In the genomic region with DNA sequence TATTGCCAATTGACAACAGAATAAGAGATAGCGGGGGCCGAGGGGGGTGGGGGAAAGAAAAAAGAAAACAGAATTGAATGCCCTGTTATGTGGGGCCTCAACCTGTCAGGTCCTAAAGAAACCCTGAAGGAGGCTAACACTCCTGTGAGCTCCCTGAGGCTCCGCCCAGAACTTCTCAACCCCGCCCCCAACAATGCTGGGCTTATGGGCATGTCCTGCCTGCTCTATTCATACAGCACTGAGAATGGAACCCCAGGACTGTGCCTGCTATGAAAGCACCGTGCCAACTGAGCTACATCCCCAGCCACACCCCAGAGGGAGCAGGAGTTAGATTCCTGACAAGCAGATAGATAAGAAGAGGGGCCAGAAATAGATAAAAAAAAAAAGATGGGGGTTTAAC, we compare ENCODE assay signal across 13 mouse cellular contexts. TPM values are rescaled to one million over a fixed set of nuclear protein-coding genes. Genes with fewer than 3 reads are reported as not detected.
DNase-seq lines count a peak whose midpoint lies in the region; ATAC-seq lines count a peak whose summit lies in the region.
"Had no signal": no experiment of that assay in that cellular context is flagged by ENCODE, and none has a peak within 500 bp of the region (broad histone marks: within the 10 kb centered on the region; RNA-seq: fewer than 3 reads in every experiment).

No protein-coding gene starts in this region.

- H3K9me3 ChIP-seq in heart, embryonic 10.5 days = no peaks in the 10 kb centered on the region
- H3K9me3 ChIP-seq in liver, embryonic 12.5 days (replicated peaks) = no peaks in the 10 kb centered on the region
- H3K9me3 ChIP-seq in liver, embryonic 11.5 days (ENCODE audit: control insufficient read depth, low read length) = no peaks in the 10 kb centered on the region
- H3K9me3 ChIP-seq in liver, embryonic 13.5 days (replicated peaks) = no peaks in the 10 kb centered on the region
- H3K9me3 ChIP-seq: embryonic facial prominence, embryonic 12.5 days; forebrain, embryonic 15.5 days had no signal

- no peaks in the 10 kb centered on the region for H3K36me3 ChIP-seq in heart, embryonic 10.5 days
- H3K36me3 ChIP-seq in liver, embryonic 12.5 days = no peaks in the 10 kb centered on the region
- H3K36me3 ChIP-seq in liver, embryonic 11.5 days (ENCODE audit: control insufficient read depth, insufficient read depth, low read length) = no peaks in the 10 kb centered on the region
- no peaks in the 10 kb centered on the region for H3K36me3 ChIP-seq in liver, embryonic 13.5 days
- H3K36me3 ChIP-seq: embryonic facial prominence, embryonic 12.5 days; forebrain, embryonic 15.5 days had no signal

- 0 out of 2 replicates have a peak, but pooled peaks have one; percentile 21 for ATAC-seq in liver, embryonic 12.5 days
- ATAC-seq in liver, embryonic 11.5 days (replicated peaks; ENCODE audit: low FRiP score) = no peak; the same call in 1 of the 2 replicates
- peak; percentile 48; the same call in 1 of the 2 replicates for ATAC-seq in liver, embryonic 13.5 days (ENCODE audit: low read depth)
- ATAC-seq: forebrain, embryonic 15.5 days had no signal

- no peak overlapping the region for H3K4me3 ChIP-seq in heart, embryonic 10.5 days
- H3K4me3 ChIP-seq in liver, embryonic 12.5 days = no peak overlapping the region
- no peak overlapping the region for H3K4me3 ChIP-seq in liver, embryonic 11.5 days (ENCODE audit: low read depth, low read length)
- H3K4me3 ChIP-seq in liver, embryonic 13.5 days (replicated peaks) = no peak overlapping the region
- H3K4me3 ChIP-seq: embryonic facial prominence, embryonic 12.5 days; forebrain, embryonic 15.5 days had no signal

- peak overlapping the region; percentile 56; the same call in 1 of the 2 replicates for H3K27ac ChIP-seq in heart, embryonic 10.5 days
- H3K27ac ChIP-seq in liver, embryonic 12.5 days = no peak overlapping the region
- no peak overlapping the region for H3K27ac ChIP-seq in liver, embryonic 11.5 days (ENCODE audit: low read depth, low read length)
- no peak overlapping the region for H3K27ac ChIP-seq in liver, embryonic 13.5 days
- H3K27ac ChIP-seq: embryonic facial prominence, embryonic 12.5 days; forebrain, embryonic 15.5 days had no signal

- DNase-seq in heart, embryonic 10.5 days (ENCODE audit: low spot score) = no peak
- no peak for DNase-seq in heart, postnatal 4 days
- DNase-seq in liver, embryonic 11.5 days (ENCODE audit: low spot score) = no peak
- DNase-seq in R1 (ENCODE audit: low read depth, low spot score) = peak; percentile 46
- DNase-seq in liver, embryonic 13.5 days = no peak
- no peak for DNase-seq in layer of hippocampus, adult 9-10 months (ENCODE audit: low spot score)
- DNase-seq in frontal cortex, postnatal 25 days (ENCODE audit: low spot score in 2 of 2) = no peak
- DNase-seq: adrenal gland, postnatal 25 days; cerebellum, adult 11-12 months; heart, postnatal 10 days had no signal

- H3K9ac ChIP-seq in liver, embryonic 12.5 days = no peak overlapping the region
- no peak overlapping the region for H3K9ac ChIP-seq in liver, embryonic 11.5 days (ENCODE audit: low read depth, low read length)
- H3K9ac ChIP-seq in liver, embryonic 13.5 days = no peak overlapping the region
- H3K9ac ChIP-seq: embryonic facial prominence, embryonic 12.5 days; forebrain, embryonic 15.5 days had no signal

- 67% methylated on average over 5 of the region's 5 CpGs for WGBS in heart, embryonic 10.5 days
- 58% methylated on average over 5 of the region's 5 CpGs for WGBS in liver, embryonic 12.5 days (ENCODE audit: insufficient replicate concordance)
- WGBS in liver, embryonic 11.5 days = 59% methylated on average over 5 of the region's 5 CpGs
- WGBS in liver, embryonic 13.5 days (ENCODE audit: insufficient replicate concordance) = 50% methylated on average over 5 of the region's 5 CpGs

- no peaks in the 10 kb centered on the region for H3K27me3 ChIP-seq in heart, embryonic 10.5 days (ENCODE audit: insufficient read depth, poor library complexity, severe bottlenecking)
- H3K27me3 ChIP-seq in liver, embryonic 12.5 days (replicated peaks) = no peaks in the 10 kb centered on the region
- no peaks in the 10 kb centered on the region for H3K27me3 ChIP-seq in liver, embryonic 11.5 days (replicated peaks; ENCODE audit: control insufficient read depth, insufficient read depth, low read length)
- no peaks in the 10 kb centered on the region for H3K27me3 ChIP-seq in liver, embryonic 13.5 days
- H3K27me3 ChIP-seq: embryonic facial prominence, embryonic 12.5 days; forebrain, embryonic 15.5 days had no signal

- peaks cover 19% of the 10 kb centered on the region for H3K4me1 ChIP-seq in heart, embryonic 10.5 days
- H3K4me1 ChIP-seq in liver, embryonic 12.5 days = peaks cover 14% of the 10 kb centered on the region
- 0 out of 2 replicates have a peak, but pooled peaks cover 3% of the 10 kb centered on the region for H3K4me1 ChIP-seq in liver, embryonic 11.5 days (replicated peaks; ENCODE audit: control insufficient read depth, insufficient read depth, low read length)
- peaks cover 16% of the 10 kb centered on the region; the same call in 1 of the 2 replicates for H3K4me1 ChIP-seq in liver, embryonic 13.5 days (replicated peaks)
- H3K4me1 ChIP-seq: embryonic facial prominence, embryonic 12.5 days; forebrain, embryonic 15.5 days had no signal

- no peak overlapping the region for H3K4me2 ChIP-seq in liver, embryonic 12.5 days
- H3K4me2 ChIP-seq in liver, embryonic 11.5 days = no peak overlapping the region
- no peak overlapping the region for H3K4me2 ChIP-seq in liver, embryonic 13.5 days
- H3K4me2 ChIP-seq: embryonic facial prominence, embryonic 12.5 days; forebrain, embryonic 15.5 days had no signal

RNA-seq across cellular contexts. Expression of gene E330021D16Rik, which starts 2.5 kb away (rescaled TPM):
- 0.11 TPM in 1 of 2 replicates, not detected in the other for polyA plus RNA-seq in heart, embryonic 10.5 days (2016; fragmentation: Nextera tagmentation; extraction: Ambion mirVana)
- total RNA-seq in heart, postnatal 4 days (2021) = not detected
- not detected in 2 replicates for polyA plus RNA-seq in liver, embryonic 12.5 days (2016; fragmentation: Nextera tagmentation; extraction: Ambion mirVana)
- not detected in 2 replicates for polyA plus RNA-seq in liver, embryonic 11.5 days (2014; fragmentation: Nextera tagmentation; extraction: Ambion mirVana)
- 0.22 TPM in 1 of 2 replicates, not detected in the other for polyA plus RNA-seq in liver, embryonic 13.5 days (2015; fragmentation: Nextera tagmentation; extraction: Ambion mirVana)
- total RNA-seq: adrenal gland, postnatal 25 days; heart, postnatal 10 days had no signal
- polyA plus RNA-seq: embryonic facial prominence, embryonic 12.5 days; forebrain, embryonic 15.5 days had no signal
